Mouse (Mus musculus): ENCODE results near the gene Apba3.

DNA sequence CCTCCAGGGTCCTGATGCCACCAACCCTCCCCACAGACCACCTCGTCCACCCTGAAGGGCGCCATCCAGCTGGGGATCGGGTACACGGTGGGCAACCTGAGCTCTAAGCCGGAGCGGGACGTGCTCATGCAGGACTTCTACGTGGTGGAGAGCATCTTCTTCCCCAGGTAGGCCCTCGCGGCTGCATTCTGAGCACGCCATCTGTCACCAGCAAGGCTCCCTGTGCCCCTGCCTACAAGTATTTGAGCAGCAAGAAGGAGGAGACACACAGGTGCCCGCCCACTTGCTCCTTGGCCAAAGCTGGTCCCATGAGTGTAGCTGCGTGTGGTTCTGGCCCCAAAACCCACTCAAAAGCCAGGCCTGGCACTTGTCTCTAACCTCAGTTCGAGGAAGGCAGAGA is 38.9 kb downstream of the Apba3 start:
- no peak for TF ChIP-seq CTCF (IDR thresholded peaks at IDR 0.05; ENCODE audit: borderline replicate concordance, control insufficient read depth, extremely low read depth, insufficient read depth, low read length, poor library complexity)
- no peak for TF ChIP-seq POLR2A (IDR thresholded peaks at IDR 0.05; ENCODE audit: control insufficient read depth, extremely low read depth, insufficient read depth, low read length, poor library complexity)

All from thymus, adult 2 months (tissue).